Mouse (Mus musculus) megakaryocyte-erythroid progenitor cell, adult 5-6 weeks (primary cell): Measurements from ENCODE around the gene Ehbp1. TPM values are rescaled to one million over a fixed set of nuclear protein-coding genes. Genes with fewer than 3 reads are reported as not detected.

Experiments
- ATAC-seq: replicated peaks from 2 replicates; pipeline ENCODE4 v1.8.0; 2016; ENCODE audit warnings: mild to moderate bottlenecking, inconsistent platforms; ENCODE audit not compliant: severe bottlenecking, poor library complexity, low FRiP score, low TSS enrichment
- total RNA-seq, 2 experiments: library from RNA; stranded (forward) in 1 of 2; stranded (reverse) in 1 of 2; fragments of 200-1000, 215-1000 nt in 1 of 2; fragments of >200 nt in 1 of 2; fragmentation: Nextera tagmentation in 1 of 2; gene quantifications; 2 replicates each; pipeline ENCODE4 v1.2.3; 2014 to 2017

Gene Ehbp1
- total RNA-seq, 2 experiments from 2014 or later, result 10.0 to 11.1 TPM

DNA sequence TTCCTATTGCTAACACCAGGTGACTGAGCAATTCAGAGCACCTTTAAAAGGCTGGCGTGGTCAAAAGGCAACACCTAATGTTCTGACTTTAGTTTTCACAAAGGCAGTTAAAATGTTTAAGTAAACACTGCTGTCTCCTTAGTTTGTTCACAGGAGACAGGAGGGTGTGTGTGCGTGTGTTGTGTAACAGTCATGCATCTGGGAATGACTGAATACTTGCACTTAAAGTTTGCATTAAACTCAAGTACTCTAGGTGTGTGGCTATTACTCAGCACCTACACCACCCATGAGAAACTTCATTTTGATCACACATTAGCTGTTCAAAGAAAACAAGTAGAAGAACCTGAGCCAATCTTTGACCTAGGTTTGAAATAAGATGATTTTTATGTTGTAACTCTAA lies 201.4 kb downstream of the Ehbp1 start:
- no peak for ATAC-seq

- no peak for ATAC-seq
Observed at GRCm38 (mm10) chr11:22138466-22138865, 203.6 kb downstream of the Ehbp1 start.

DNA sequence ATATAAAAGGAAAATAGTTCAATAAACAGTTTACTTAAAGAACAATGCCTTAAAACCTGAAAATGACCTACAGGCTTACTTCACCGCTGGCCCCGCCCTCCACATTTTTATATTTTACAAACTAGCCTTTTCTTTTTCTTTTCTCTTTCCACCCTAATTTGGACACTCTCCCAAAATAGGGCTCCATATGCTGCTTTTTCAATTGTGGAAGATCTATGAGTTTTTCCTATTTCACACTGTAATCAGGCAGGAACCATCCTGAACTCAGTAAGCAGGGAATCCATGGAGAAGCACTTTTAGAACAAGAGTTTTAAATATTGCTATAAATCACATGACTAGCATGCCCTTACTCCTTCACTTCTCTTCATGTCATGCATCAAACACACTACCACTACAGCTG lies 216.9 kb downstream of the Ehbp1 start:
- ATAC-seq, result no peak

DNA sequence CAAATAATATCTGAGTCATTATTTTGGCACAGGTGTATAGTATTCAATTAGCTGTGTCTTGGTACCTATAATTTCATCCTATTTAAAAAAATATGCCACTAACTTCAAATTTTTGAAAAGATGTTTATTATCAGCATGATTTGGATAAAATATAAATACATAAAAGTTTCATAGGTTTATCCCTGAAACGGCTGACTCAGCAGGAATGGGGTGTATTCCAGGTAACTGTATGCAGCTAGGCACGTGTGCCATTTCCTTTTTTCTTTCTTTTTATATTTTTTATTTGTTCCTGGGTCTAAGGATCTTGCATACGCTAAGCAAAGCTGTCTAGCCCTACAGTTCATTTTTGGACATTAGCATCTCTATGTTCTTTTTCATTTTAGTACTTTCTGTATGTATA lies 223.2 kb downstream of the Ehbp1 start:
- ATAC-seq, result no peak

GRCm38 (mm10) chr11:22112161-22112560 lies 229.9 kb downstream of the Ehbp1 start:
- ATAC-seq, result no peak

- no peak for ATAC-seq
Observed at GRCm38 (mm10) chr11:22089346-22089745, 252.7 kb downstream of the Ehbp1 start.

- ATAC-seq, result no peak
Observed at GRCm38 (mm10) chr11:22063352-22063751, 278.7 kb downstream of the Ehbp1 start.

- no peak for ATAC-seq
Observed at GRCm38 (mm10) chr11:22061660-22062059, 280.4 kb downstream of the Ehbp1 start.

DNA sequence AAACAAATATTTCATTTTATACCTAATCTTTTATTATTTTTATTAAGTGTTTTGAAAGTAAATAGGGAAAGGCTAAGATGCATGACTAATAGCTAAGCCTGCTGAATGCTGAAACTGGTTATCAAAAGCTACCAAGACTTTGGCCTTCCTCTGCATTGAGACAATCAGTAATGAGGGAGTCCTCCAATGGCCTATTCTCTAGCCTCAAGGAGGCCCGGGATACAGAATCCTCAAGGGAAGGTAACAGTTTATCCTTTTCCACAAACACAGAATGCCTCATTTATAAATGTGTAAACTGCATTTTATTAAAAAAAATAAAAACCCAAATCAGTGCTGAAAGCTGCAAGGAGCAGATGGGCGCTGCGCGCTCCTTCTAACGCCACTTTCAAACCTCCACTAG lies 284.6 kb downstream of the Ehbp1 start:
- no peak for ATAC-seq

GRCm38 (mm10) chr11:22055908-22056307 lies 286.2 kb downstream of the Ehbp1 start:
- ATAC-seq, result no peak

DNA sequence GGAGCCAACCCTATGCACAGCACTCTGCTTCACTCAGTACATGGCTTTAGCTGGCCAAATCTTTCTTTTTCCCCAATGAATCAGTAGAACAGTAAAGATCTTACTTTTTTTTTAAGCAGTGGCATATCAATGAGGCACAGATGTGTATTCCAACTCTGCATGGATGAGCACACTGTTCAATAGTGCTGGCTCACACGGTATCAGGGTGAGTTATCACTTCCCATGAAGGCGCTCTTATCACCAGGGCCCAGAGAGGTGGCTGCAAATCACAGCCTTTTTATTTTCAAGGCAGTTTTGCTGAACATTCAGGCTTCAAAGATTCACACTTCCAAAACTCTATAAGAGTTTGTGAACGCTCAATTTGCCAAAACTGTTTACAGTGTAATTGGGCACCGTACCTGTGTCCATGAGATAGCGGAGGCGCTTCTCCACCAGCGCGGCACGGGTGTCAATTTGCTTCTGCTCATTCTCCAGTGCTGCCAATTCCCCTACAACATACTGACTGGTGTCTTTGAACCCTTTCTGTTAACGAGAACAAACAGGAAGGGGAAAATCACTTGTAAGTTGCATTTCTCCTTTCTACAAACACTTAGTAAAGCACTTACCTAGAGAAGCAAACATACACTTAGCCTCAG lies 288.9 kb downstream of the Ehbp1 start:
- ATAC-seq, result peak; percentile 74

GRCm38 (mm10) chr11:22050864-22051263 lies 291.2 kb downstream of the Ehbp1 start:
- ATAC-seq, result no peak

DNA sequence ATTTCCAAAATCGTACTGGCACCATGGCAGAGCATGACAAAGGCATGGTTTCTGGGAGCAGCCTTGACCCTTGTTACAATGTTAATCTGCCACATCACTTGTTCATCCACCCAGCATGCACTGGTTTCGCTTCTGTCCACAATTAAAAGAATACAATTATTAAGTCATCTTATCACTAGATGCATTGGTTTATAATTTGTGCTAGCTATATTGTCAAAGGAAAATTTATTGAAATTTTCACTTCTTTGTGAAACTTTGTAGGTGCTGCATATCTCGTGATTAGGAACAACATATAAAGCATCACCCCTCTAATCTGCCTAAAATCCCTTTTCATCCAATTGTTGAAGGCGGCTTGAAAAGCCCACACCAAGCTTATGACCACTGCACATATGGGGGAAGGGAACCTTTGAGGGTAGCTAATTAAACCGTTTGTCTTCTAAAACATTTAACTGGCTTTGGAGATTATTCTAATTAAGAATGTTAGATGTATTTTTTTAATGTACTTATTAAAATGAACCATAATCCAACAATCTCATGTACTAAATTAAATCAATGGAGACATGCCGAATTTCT lies 302.2 kb downstream of the Ehbp1 start:
- no peak for ATAC-seq

- no peak for ATAC-seq
Observed at GRCm38 (mm10) chr11:22034564-22035105, 307.5 kb downstream of the Ehbp1 start.

- ATAC-seq, result no peak
Observed at GRCm38 (mm10) chr11:22033582-22033981, 308.5 kb downstream of the Ehbp1 start.

- ATAC-seq, result no peak
Observed at GRCm38 (mm10) chr11:22020602-22021001, 321.5 kb downstream of the Ehbp1 start.

DNA sequence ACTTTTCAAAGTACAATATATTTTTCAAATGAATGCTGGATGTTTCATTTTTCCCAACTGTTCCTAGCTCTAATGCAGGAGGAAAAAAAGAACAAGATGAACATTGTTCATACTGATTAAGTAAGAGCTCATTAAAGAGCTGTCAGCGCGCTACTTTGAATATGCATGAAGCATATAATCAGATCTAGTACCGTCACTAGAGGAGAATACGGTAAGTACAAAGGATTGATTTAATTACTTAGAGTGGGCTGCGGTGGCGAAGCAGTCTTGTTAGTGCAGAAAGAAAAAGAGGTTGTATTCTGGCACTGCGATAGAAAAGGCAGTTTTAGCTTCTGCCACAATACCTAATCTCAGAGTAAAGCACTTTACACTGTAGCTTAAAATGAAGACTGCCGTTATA lies 324.6 kb downstream of the Ehbp1 start:
- no peak for ATAC-seq

DNA sequence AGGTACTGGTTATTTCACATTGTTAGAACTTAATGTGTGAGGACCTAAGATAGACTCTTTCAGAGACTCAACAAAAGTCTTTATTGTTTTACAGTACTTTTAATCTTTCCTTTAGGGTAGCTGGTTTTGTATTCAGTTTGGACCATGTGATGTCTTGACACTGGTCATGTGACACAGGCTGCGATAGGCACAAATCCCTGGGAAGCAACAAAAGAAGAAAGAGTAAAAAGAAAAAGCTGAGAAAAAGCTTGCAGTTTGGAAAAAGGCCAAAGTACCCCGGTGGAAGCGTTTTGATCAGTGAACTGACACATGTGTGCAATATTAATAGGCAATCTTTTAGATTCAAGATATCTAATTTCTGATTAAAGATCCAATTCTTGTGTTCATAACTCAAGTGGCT lies 325.8 kb downstream of the Ehbp1 start:
- no peak for ATAC-seq

DNA sequence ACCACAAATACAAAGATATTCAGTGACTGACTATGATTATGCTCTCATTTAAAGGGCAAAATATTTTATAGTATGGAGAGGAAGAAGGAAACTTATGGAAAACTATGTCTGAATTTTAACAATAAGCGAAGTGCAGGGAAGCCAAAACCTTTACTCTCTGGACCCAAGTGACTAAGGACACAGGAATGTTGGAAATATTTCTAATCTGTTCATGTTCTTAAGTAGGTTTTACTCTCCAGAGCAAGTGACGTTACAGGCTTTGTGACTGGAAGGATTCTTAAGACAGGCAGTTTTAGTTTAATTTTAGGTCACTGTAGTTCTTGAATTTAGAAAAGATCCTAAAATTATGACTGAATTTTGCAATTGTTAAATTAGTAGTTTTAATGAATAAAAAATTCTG lies 333.3 kb downstream of the Ehbp1 start:
- ATAC-seq, result no peak

DNA sequence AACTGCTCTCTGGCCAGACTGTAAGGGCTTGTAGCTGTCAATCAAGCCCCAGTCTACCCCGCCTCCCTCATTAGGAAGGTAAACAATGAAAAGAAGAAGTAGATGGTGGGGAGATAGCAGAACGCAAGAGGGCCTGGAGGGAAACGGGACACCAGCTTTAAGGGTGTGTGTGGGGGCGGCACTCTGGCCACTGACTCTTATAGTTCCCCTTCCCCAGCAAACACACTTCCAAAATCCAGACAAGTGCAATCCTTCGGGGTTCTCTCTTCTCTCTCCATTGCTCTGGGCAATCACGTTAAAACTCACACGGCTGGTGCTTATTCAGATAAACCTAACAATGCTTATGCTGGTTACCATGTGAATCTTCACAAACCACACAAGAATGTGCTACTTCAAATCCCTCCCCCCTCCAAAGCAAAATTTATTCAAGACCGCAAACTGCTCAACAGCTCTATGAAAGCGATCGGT lies 333.9 kb downstream of the Ehbp1 start:
- no peak for ATAC-seq

DNA sequence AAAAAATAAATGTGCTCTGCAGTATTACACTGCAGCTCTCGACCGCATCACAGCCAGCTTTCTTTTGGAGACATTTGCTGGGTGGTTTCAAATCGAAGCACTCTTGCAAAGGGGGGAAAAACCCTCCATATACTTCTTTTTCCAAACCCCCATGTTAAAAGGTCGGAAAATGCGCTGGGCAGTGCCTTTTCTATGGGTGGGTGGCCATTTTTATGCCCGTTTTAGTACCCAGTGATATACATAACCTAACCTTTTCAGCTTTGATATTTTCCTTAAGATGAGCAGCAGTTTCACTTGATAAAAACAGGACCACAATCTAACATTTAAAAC lies 334.3 kb downstream of the Ehbp1 start:
- ATAC-seq, result no peak
